Mouse (Mus musculus): ENCODE measurements around the gene Fkbp5. TPM values are rescaled to one million over a fixed set of nuclear protein-coding genes. Genes with fewer than 3 reads are reported as not detected.
A peak's percentile ranks its signal among the peaks of the same experiment; 100 is the strongest.
"Not testable (repeated sequence)": the region's sequence is repeated elsewhere in the genome, so short reads cannot be mapped to it uniquely, and the experiment has no call there.

The Fkbp5 gene
- polyA plus RNA-seq, 1 experiment from 2014 or later = 4.3 TPM

GRCm38 (mm10) chr17:28358576-28359261 is 158.6 kb downstream of the Fkbp5 start:
- H3K27ac ChIP-seq (replicated peaks in 1 of 2; ENCODE audit: control insufficient read depth in 1 of 2, insufficient read depth in 1 of 2, low read depth in 2 of 2, low read length in 2 of 2); ATAC-seq (ENCODE audit: insufficient number of reproducible peaks, insufficient read depth, low FRiP score, low read depth); H3K9ac ChIP-seq (ENCODE audit: low read length); H3K9me3 ChIP-seq (ENCODE audit: control insufficient read depth, low read length); H3K4me3 ChIP-seq (ENCODE audit: control insufficient read depth in 1 of 2, insufficient read depth in 1 of 2, low read depth in 1 of 2, low read length in 2 of 2); H3K4me2 ChIP-seq (ENCODE audit: low read length); H3K36me3 ChIP-seq (ENCODE audit: control insufficient read depth, insufficient read depth, low read length): not testable (repeated sequence)
- 19% methylated on average over 22 of the region's 24 CpGs for WGBS
- Histone ChIP-seq H3K27me3 (ENCODE audit: control insufficient read depth, insufficient read depth, low read length) (peaks cover 47% of the 10 kb centered on the region), H3K4me1 (ENCODE audit: control insufficient read depth in 2 of 2, insufficient read depth in 2 of 2, low read length in 2 of 2) (peaks cover 13 to 15% of the 10 kb centered on the region in 2 experiments; a peak in 3 of 4 replicates)

- Histone ChIP-seq H3K36me3 (ENCODE audit: control insufficient read depth, insufficient read depth, low read length) (no peaks in the 10 kb centered on the region), H3K4me2 (ENCODE audit: low read length) (no peak overlapping the region), H3K4me1 (ENCODE audit: control insufficient read depth in 2 of 2, insufficient read depth in 2 of 2, low read length in 2 of 2) (peaks cover 6 to 7% of the 10 kb centered on the region in 2 experiments; a peak in 1 of 4 replicates), H3K9me3 (ENCODE audit: control insufficient read depth, low read length) (0 out of 2 replicates have a peak, but pooled peaks cover 3% of the 10 kb centered on the region), H3K27ac (replicated peaks in 1 of 2; ENCODE audit: control insufficient read depth in 1 of 2, insufficient read depth in 1 of 2, low read depth in 2 of 2, low read length in 2 of 2) (no peak overlapping the region), H3K27me3 (ENCODE audit: control insufficient read depth, insufficient read depth, low read length) (peaks cover 47% of the 10 kb centered on the region), H3K4me3 (ENCODE audit: control insufficient read depth in 1 of 2, insufficient read depth in 1 of 2, low read depth in 1 of 2, low read length in 2 of 2) (no peak overlapping the region), H3K9ac (ENCODE audit: low read length) (no peak overlapping the region)
- ATAC-seq (ENCODE audit: insufficient number of reproducible peaks, insufficient read depth, low FRiP score, low read depth) = no peak
- WGBS = 67% methylated on average over 12 of the region's 12 CpGs
Observed at GRCm38 (mm10) chr17:28355871-28356270, 161.5 kb downstream of the Fkbp5 start.

GRCm38 (mm10) chr17:28352018-28352417 is 165.3 kb downstream of the Fkbp5 start:
- 35% methylated on average over 11 of the region's 11 CpGs for WGBS
- no peak overlapping the region for H3K4me2 ChIP-seq (ENCODE audit: low read length)
- H3K27me3 ChIP-seq (ENCODE audit: control insufficient read depth, insufficient read depth, low read length) = peaks cover 16% of the 10 kb centered on the region; the same call in 1 of the 2 replicates
- H3K4me1 ChIP-seq (ENCODE audit: control insufficient read depth in 2 of 2, insufficient read depth in 2 of 2, low read length in 2 of 2) = peaks cover 19 to 28% of the 10 kb centered on the region in 2 experiments
- H3K36me3 ChIP-seq (ENCODE audit: control insufficient read depth, insufficient read depth, low read length) = no peaks in the 10 kb centered on the region
- ATAC-seq (ENCODE audit: insufficient number of reproducible peaks, insufficient read depth, low FRiP score, low read depth) = no peak
- H3K9ac ChIP-seq (ENCODE audit: low read length) = no peak overlapping the region
- no peak overlapping the region for H3K4me3 ChIP-seq (ENCODE audit: control insufficient read depth in 1 of 2, insufficient read depth in 1 of 2, low read depth in 1 of 2, low read length in 2 of 2)
- no peak overlapping the region for H3K27ac ChIP-seq (replicated peaks in 1 of 2; ENCODE audit: control insufficient read depth in 1 of 2, insufficient read depth in 1 of 2, low read depth in 2 of 2, low read length in 2 of 2)
- no peaks in the 10 kb centered on the region for H3K9me3 ChIP-seq (ENCODE audit: control insufficient read depth, low read length)

- H3K9ac ChIP-seq (ENCODE audit: low read length) = peak overlapping the region; percentile 95
- H3K27me3 ChIP-seq (ENCODE audit: control insufficient read depth, insufficient read depth, low read length) = peaks cover 16% of the 10 kb centered on the region; the same call in 1 of the 2 replicates
- no peaks in the 10 kb centered on the region for H3K36me3 ChIP-seq (ENCODE audit: control insufficient read depth, insufficient read depth, low read length)
- H3K9me3 ChIP-seq (ENCODE audit: control insufficient read depth, low read length) = no peaks in the 10 kb centered on the region
- peak overlapping the region; percentile 97 for H3K4me2 ChIP-seq (ENCODE audit: low read length)
- peak overlapping the region; percentile 69 to 88 for H3K4me3 ChIP-seq (ENCODE audit: control insufficient read depth in 1 of 2, insufficient read depth in 1 of 2, low read depth in 1 of 2, low read length in 2 of 2)
- no peak; the same call in 1 of the 2 replicates for ATAC-seq (ENCODE audit: insufficient number of reproducible peaks, insufficient read depth, low FRiP score, low read depth)
- 1% methylated on average over 29 of the region's 29 CpGs for WGBS
- H3K27ac ChIP-seq (replicated peaks in 1 of 2; ENCODE audit: control insufficient read depth in 1 of 2, insufficient read depth in 1 of 2, low read depth in 2 of 2, low read length in 2 of 2) = peak overlapping the region in 1 of 2 experiments; percentile 85; a peak in 2 of 4 replicates
- peaks cover 19 to 31% of the 10 kb centered on the region in 2 experiments for H3K4me1 ChIP-seq (ENCODE audit: control insufficient read depth in 2 of 2, insufficient read depth in 2 of 2, low read length in 2 of 2)
Observed at GRCm38 (mm10) chr17:28351353-28351890, 165.9 kb downstream of the Fkbp5 start.

GRCm38 (mm10) chr17:28350466-28351352 is 166.6 kb downstream of the Fkbp5 start, which contains the start of gene Tead3:
Tead3 (minus strand) TSS chr17:28350817.
- H3K36me3 ChIP-seq (ENCODE audit: control insufficient read depth, insufficient read depth, low read length) = no peaks in the 10 kb centered on the region
- WGBS = under 1% methylated on average over 54 of the region's 73 CpGs
- peaks cover 16% of the 10 kb centered on the region; the same call in 1 of the 2 replicates for H3K27me3 ChIP-seq (ENCODE audit: control insufficient read depth, insufficient read depth, low read length)
- ATAC-seq (ENCODE audit: insufficient number of reproducible peaks, insufficient read depth, low FRiP score, low read depth) = peak; percentile 78
- H3K9me3 ChIP-seq (ENCODE audit: control insufficient read depth, low read length) = no peaks in the 10 kb centered on the region
- H3K4me3 ChIP-seq (ENCODE audit: control insufficient read depth in 1 of 2, insufficient read depth in 1 of 2, low read depth in 1 of 2, low read length in 2 of 2) = peak within 1 kb of the TSS; percentile 80 to 88
- H3K4me2 ChIP-seq (ENCODE audit: low read length) = peak within 1 kb of the TSS; percentile 97
- peak within 1 kb of the TSS; percentile 95 for H3K9ac ChIP-seq (ENCODE audit: low read length)
- H3K27ac ChIP-seq (replicated peaks in 1 of 2; ENCODE audit: control insufficient read depth in 1 of 2, insufficient read depth in 1 of 2, low read depth in 2 of 2, low read length in 2 of 2) = peak within 1 kb of the TSS; percentile 89 to 93
- H3K4me1 ChIP-seq (ENCODE audit: control insufficient read depth in 2 of 2, insufficient read depth in 2 of 2, low read length in 2 of 2) = peaks cover 20 to 34% of the 10 kb centered on the region in 2 experiments

- Histone ChIP-seq H3K4me1 (ENCODE audit: control insufficient read depth in 2 of 2, insufficient read depth in 2 of 2, low read length in 2 of 2) (peaks cover 27 to 41% of the 10 kb centered on the region in 2 experiments), H3K36me3 (ENCODE audit: control insufficient read depth, insufficient read depth, low read length) (no peaks in the 10 kb centered on the region), H3K9ac (ENCODE audit: low read length) (peak overlapping the region; percentile 95), H3K4me2 (ENCODE audit: low read length) (peak overlapping the region; percentile 97), H3K9me3 (ENCODE audit: control insufficient read depth, low read length) (no peaks in the 10 kb centered on the region), H3K27me3 (ENCODE audit: control insufficient read depth, insufficient read depth, low read length) (peaks cover 16% of the 10 kb centered on the region; the same call in 1 of the 2 replicates), H3K4me3 (ENCODE audit: control insufficient read depth in 1 of 2, insufficient read depth in 1 of 2, low read depth in 1 of 2, low read length in 2 of 2) (peak overlapping the region; percentile 80 to 88), H3K27ac (replicated peaks in 1 of 2; ENCODE audit: control insufficient read depth in 1 of 2, insufficient read depth in 1 of 2, low read depth in 2 of 2, low read length in 2 of 2) (peak overlapping the region; percentile 82 to 93)
- peak; percentile 15; the same call in 1 of the 2 replicates for ATAC-seq (ENCODE audit: insufficient number of reproducible peaks, insufficient read depth, low FRiP score, low read depth)
- under 1% methylated on average over 53 of the region's 54 CpGs for WGBS
Observed at GRCm38 (mm10) chr17:28349901-28350465, 167.3 kb downstream of the Fkbp5 start.
